Mouse (Mus musculus) v-Abl transformed pro-B cells (cell line): ENCODE measurements around the gene Polr3c.
"Not testable (repeated sequence)": the region's sequence is repeated elsewhere in the genome, so short reads cannot be mapped to it uniquely, and the experiment has no call there.

Source experiments
- in situ Hi-C, 2 experiments: fragments of 400-800 bp; cut with MboI; formaldehyde crosslinking; loops; one replicate each; pipeline ENCODE4 v1.15.1; 2025; ENCODE audit not compliant: unreplicated experiment in 2 of 2

The Polr3c gene

DNA sequence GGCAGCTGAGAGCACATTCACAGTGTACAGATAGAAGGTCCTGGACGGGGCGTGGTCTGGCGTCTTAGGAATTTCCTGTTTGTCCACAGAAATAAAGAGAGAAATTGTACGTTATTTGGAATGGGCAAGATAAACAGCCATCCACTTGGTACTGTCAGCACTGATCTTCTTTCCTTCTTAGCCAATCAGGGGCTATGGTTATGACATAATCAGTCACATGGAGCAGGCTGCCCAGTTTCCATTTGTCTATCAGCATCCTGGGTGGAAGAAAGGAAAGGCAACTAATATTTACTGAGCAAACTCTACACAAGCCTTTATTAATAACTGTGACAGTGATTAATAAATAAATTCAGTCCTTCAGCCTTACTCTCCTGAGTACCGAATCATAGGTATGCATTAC is 13.1 kb downstream of the Polr3c start:
- in situ Hi-C loops = no loop called here

DNA sequence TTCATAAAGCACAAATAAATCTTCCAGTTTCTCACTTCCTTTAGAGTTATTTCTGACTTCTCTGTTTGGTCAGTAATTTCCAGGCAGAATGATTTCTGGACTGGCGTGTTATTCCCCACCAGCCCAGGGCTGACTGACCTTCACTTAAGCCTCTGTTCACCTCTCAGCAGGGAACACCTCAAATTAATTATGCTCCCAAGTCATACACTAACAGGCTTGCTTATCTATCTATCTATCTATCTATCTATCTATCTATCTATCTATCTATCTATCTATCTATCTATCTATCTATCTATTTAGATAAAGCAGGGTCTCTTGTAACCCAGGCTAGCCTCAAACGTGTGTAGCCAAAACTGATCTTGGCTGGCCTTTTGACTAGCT is 18.8 kb downstream of the Polr3c start:
- in situ Hi-C loops = loop anchor here (5.0 to 10.0 kb wide), 2 partner anchors 164 to 166 kb away; no protein-coding TSS in a partner anchor

- in situ Hi-C loops = loop anchor here (5.0 to 10.0 kb wide), 2 partner anchors 163 to 166 kb away; no protein-coding TSS in a partner anchor
Measured at GRCm38 (mm10) chr3:96707903-96708683, 19.3 kb downstream of the Polr3c start, which contains the start of gene Nudt17. Gene Nudt17, minus strand, starts transcription at chr3:96708562.

DNA sequence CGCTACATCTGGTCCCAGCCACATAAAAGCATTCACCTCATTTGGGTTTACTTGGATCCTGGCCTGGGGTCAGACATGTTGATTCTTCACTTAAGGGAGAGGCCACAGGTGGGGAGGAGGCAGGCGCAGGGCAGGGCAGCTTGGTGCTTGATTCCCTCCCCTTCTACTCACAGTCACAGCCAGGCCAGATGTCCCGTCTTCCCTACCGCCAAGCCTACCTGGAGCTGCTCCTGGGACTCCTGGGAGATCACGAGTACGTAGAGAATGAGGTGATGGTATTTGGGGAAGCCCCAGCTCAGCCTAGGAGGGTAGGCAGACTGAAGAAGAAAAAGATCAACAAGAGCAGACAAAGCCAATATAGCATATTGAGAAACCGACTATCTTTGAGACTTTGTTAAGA is 20.4 kb downstream of the Polr3c start:
- in situ Hi-C loops = loop anchor here (5.0 to 10.0 kb wide), 2 partner anchors 162 to 165 kb away; no protein-coding TSS in a partner anchor

GRCm38 (mm10) chr3:96706217-96706616 is 21.2 kb downstream of the Polr3c start:
- in situ Hi-C loops = loop anchor here (5.0 to 10.0 kb wide), 2 partner anchors 161 to 164 kb away; no protein-coding TSS in a partner anchor

DNA sequence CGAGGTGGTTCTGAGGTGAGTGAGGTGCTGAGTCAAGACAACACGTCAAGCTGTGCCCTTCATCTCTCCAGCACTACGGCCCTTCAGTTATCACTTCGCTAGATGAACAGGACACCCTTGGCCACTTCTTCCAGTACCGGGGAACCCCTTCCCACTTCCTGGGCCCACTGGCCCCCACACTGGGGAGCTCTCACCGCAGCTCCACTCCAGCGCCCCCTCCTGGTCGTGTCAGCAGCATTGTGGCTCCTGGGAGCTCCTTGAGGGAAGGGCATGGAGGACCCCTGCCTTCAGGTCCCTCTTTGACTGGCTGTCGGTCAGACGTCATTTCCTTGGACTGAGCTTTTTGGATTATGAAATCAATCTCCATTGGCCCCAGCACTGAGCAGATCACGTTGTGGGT is 22.6 kb downstream of the Polr3c start:
- in situ Hi-C loops = loop anchor here (5.0 to 10.0 kb wide), 4 partner anchors 37 to 162 kb away; partner anchors contain the start of gene Itga10 (in 1 of the 2)

DNA sequence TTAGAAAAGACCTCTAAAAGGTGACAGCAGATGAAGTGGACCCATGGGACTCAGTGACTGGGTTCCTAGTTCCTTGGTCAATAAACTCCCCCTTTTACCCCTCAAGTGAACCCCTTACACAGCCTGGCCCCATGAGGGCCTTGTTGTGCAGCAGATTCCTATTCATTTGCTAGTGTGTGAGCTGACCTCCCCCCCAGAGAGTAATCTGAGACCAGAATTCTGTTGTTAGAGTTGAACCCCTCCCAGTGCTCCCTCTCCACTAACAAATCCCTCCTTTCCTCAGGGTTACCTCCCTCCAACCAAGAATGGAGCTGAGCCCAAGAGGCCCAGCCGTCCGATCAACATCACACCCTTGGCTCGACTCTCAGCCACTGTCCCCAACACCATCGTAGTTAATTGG is 26.4 kb downstream of the Polr3c start:
- in situ Hi-C loops = loop anchor here (5.0 to 10.0 kb wide), 3 partner anchors 34 to 156 kb away; partner anchors contain the start of gene Itga10 (in 1 of the 2)

- in situ Hi-C loops = loop anchor here (5.0 to 10.0 kb wide), 3 partner anchors 33 to 156 kb away; partner anchors contain the start of gene Itga10 (in 1 of the 2)
Measured at GRCm38 (mm10) chr3:96700376-96700775, 27.1 kb downstream of the Polr3c start.

- in situ Hi-C loops = no loop called here
Measured at GRCm38 (mm10) chr3:96698993-96699690, 28.3 kb downstream of the Polr3c start.

- in situ Hi-C loops = no loop called here
Measured at GRCm38 (mm10) chr3:96696766-96697732, 30.4 kb downstream of the Polr3c start.

DNA sequence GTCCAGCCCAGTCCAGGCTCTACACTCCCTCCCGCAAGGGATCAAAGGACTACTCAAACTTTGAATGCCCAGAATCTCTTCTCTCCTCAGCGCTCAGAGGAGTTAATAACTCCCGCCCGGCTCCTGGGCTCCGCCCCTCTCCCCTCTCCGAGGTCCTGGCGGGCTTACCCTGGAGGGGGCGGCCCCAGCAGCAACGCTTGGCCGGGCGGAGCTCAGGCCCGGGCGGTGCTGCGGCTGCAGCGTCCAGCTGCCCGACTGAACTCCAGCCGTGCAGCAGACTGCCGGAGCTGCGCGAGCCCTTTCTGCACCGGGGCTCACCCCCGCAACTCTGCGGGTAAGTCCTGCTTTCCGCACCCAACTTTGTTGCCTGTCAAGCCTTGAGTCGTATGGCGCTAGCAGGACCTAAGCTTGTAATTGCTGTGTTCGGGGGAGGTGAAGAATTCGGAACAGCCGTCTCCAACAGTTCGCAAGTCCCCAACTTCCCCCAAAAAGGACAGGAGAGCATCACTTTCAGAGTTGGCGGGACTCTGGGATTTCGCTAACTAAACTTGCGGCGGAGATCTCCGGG is 31.1 kb downstream of the Polr3c start, which contains the start of gene Pias3:
TSS of gene Pias3 (plus strand) at position 187 of the 568 bp plus-strand sequence.
- in situ Hi-C loops = no loop called here

DNA sequence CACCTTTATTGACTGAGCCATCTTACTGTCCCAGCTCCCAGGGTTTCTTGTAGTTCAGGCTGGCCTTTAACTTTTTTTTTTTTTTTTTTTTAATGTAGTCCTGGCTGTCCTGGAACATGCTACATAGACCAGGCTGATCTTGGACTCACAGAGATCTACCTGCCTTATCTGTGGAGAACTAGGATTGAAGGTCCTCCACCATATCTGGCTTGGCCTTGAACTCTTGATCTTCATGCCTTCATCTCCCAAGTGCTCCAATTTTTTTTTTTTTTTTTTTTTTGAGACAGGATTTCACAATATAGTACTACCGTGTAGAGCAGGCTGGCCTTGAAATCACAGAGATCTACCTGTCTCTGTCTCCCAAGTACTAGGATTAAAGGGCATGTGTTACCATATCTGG is 33.8 kb downstream of the Polr3c start:
- in situ Hi-C loops = no loop called here

GRCm38 (mm10) chr3:96692506-96692905 is 34.9 kb downstream of the Polr3c start:
- in situ Hi-C loops = no loop called here

DNA sequence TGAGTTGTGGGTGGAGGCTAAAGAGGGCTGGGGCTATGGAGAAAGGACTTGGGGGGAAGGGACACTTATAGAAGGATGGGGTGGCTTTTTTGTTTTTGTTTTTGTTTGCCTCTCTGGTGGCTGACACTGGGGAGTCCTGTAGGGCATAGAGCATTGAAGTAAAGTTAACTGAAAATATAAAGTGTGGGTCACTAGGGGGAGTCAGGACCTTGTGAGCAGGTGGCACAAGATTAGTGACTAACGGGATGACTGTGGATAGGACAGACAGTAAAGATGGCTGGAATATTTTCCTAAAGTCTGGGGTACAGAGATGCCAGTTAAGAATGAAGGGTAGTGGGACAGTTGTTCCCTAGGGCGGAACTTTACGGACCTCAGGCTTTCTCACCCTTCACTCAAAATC is 37.1 kb downstream of the Polr3c start:
- in situ Hi-C loops = no loop called here

GRCm38 (mm10) chr3:96688854-96689253 is 38.6 kb downstream of the Polr3c start:
- in situ Hi-C loops = no loop called here

DNA sequence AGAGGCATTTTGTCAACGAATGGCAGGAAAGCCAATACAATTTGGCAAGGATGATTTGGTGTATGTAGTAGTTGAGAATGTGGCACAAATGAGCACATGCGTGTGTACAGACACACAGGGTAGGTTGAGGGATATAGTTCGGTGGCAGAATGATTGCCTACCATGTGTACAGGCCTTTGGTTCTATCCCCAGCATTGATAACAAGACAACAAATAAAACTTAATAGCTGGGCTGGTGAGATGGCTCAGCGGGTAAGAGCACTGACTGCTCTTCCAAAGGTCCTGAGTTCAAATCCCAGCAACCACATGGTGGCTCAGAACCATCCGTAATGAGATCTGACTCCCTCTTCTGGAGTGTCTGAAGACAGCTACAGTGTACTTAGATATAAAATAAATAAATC is 41.4 kb downstream of the Polr3c start:
- in situ Hi-C loops = not testable (repeated sequence)

DNA sequence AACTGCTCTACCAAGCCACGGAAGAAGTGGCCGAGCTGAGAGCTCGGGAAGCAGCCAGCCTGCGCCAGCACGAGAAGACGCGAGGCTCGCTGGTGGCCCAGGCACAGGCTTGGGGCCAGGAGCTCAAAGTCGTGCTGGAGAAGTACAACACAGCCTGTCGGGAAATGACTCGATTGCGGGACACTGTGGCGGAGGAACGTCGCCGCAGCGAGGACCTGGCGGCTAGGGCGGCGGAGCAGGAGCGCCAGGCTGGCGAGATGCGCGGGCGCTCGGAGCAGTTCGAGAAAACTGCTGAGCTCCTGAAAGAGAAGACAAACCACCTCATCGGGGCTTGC is 42.6 kb downstream of the Polr3c start:
- in situ Hi-C loops = no loop called here

- in situ Hi-C loops = no loop called here
Measured at GRCm38 (mm10) chr3:96684151-96684821, 43.1 kb downstream of the Polr3c start.

DNA sequence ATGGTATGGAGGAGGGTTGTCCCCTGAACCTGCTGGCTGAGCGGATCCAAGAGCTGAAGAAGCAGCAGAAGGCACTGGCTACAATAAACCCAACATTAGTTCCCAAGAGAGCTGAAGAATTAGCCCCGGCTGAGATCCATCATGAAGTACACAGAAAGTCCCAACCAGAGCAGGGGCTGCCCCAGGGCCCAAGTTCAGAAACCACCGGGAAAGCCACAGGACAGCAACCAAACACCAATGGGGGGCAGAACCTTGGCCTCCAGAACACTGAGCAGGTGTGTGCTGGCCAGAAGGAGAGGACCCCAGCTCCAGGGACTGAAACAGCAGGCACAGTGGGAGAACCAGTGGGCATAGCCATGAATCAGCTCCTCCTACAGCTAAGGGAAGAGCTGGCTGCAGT is 43.9 kb downstream of the Polr3c start:
- in situ Hi-C loops = no loop called here
